Mouse (Mus musculus) ES-Bruce4 (cell line): ENCODE data around the gene Atp13a1.

ENCODE experiments used
- CTCF ChIP-seq: IDR thresholded peaks from one replicate; pipeline ENCODE4 v1.8.1; 2011; ENCODE audit warnings: low read depth, low read length
- POLR2A ChIP-seq: IDR thresholded peaks from one replicate; pipeline ENCODE4 v1.8.1; 2011; ENCODE audit warnings: low read length; ENCODE audit not compliant: insufficient read depth

GRCm38 (mm10) chr8:69775149-69775534 is 15.8 kb upstream of the Atp13a1 start:
- TF ChIP-seq CTCF (no peak), POLR2A (no peak)
